Mouse (Mus musculus) CH12.LX (cell line): ENCODE measurements around the gene Znhit3. TPM values are rescaled to one million over a fixed set of nuclear protein-coding genes. Genes with fewer than 3 reads are reported as not detected.

Experiments
- DNase-seq: peaks from one replicate; pipeline ENCODE4 v3.0.0-alpha.2; 2013; ENCODE audit errors: extremely low read depth
- H3K27ac ChIP-seq: 2 replicates; pipeline ENCODE4 v1.5.1; 2012; ENCODE audit warnings: low read depth, mild to moderate bottlenecking, control low read depth, moderate library complexity; ENCODE audit not compliant: insufficient read depth
- H3K27me3 ChIP-seq: replicated peaks from 2 replicates; pipeline ENCODE3; 2012; ENCODE audit warnings: inconsistent platforms
- H3K36me3 ChIP-seq, 2 experiments: replicated peaks in 1 of 2; 2 replicates each; pipeline versions ENCODE3 to v1.6.1; 2012; ENCODE audit warnings: inconsistent platforms in 1 of 2, low read length in 1 of 2, mild to moderate bottlenecking in 1 of 2, mixed read lengths in 1 of 2, moderate library complexity in 1 of 2; ENCODE audit not compliant: control insufficient read depth in 1 of 2, insufficient read depth in 1 of 2
- H3K4me1 ChIP-seq, 2 experiments: 2 replicates each; pipeline ENCODE4 v1.6.1; 2012; ENCODE audit warnings: inconsistent platforms in 1 of 2, moderate library complexity in 1 of 2; ENCODE audit not compliant: insufficient read depth in 2 of 2, control insufficient read depth in 1 of 2
- H3K4me2 ChIP-seq: 2 replicates; pipeline ENCODE4 v1.6.1; 2012; ENCODE audit warnings: low read depth, mild to moderate bottlenecking, control low read depth; ENCODE audit not compliant: poor library complexity, insufficient read depth, severe bottlenecking
- H3K4me3 ChIP-seq, 3 experiments: fragments of 150-350 bp in 1 of 3; sonication (generic) in 1 of 3; replicated peaks in 1 of 3; 2 replicates each; pipeline versions ENCODE3 to v1.5.1; 2011 to 2012; ENCODE audit warnings: low read depth in 2 of 3, low read length in 2 of 3, mild to moderate bottlenecking in 2 of 3, moderate library complexity in 2 of 3, control low read depth in 1 of 3, improper control_type of control experiment in 1 of 3, inconsistent platforms in 1 of 3, mixed read lengths in 1 of 3; ENCODE audit not compliant: poor library complexity in 1 of 3
- H3K79me2 ChIP-seq: replicated peaks from 2 replicates; pipeline ENCODE4 v1.6.1; 2012; ENCODE audit warnings: mild to moderate bottlenecking, moderate library complexity; ENCODE audit not compliant: control insufficient read depth, poor library complexity, insufficient read depth, severe bottlenecking; ENCODE audit errors: extremely low read depth
- H3K9ac ChIP-seq: 2 replicates; pipeline ENCODE4 v1.6.1; 2012; ENCODE audit warnings: low read depth, mild to moderate bottlenecking, control low read depth, moderate library complexity; ENCODE audit not compliant: insufficient read depth
- H3K9me3 ChIP-seq: replicated peaks from 2 replicates; pipeline ENCODE3; 2012; ENCODE audit warnings: low read length, inconsistent platforms, mixed read lengths
- BHLHE40 ChIP-seq: IDR thresholded peaks from 2 replicates; pipeline ENCODE4 v1.6.1; 2011; ENCODE audit warnings: mild to moderate bottlenecking, low read depth, low read length, improper control_type of control experiment
- CHD1 ChIP-seq: IDR thresholded peaks from 2 replicates; pipeline ENCODE4 v1.6.1; 2012; ENCODE audit warnings: low read depth, low read length, improper control_type of control experiment, inconsistent platforms
- CHD2 ChIP-seq: IDR thresholded peaks from 2 replicates; pipeline ENCODE4 v1.6.1; 2011; ENCODE audit warnings: low read length, improper control_type of control experiment
- CTCF ChIP-seq, 2 experiments: IDR thresholded peaks in 1 of 2; conservative IDR thresholded peaks in 1 of 2; 2 replicates each; pipeline ENCODE4 v1.5.1; 2011 to 2012; ENCODE audit warnings: low read depth in 2 of 2, low read length in 2 of 2, improper control_type of control experiment in 1 of 2, inconsistent platforms in 1 of 2, mild to moderate bottlenecking in 1 of 2, moderate library complexity in 1 of 2
- EP300 ChIP-seq: IDR thresholded peaks from 2 replicates; pipeline ENCODE4 v1.6.1; 2011; ENCODE audit warnings: low read length, improper control_type of control experiment
- ETS1 ChIP-seq: conservative IDR thresholded peaks from 2 replicates; pipeline ENCODE4 v1.6.1; 2012; ENCODE audit warnings: low read depth, mild to moderate bottlenecking, inconsistent platforms, low read length, improper control_type of control experiment, moderate library complexity
- GABPA ChIP-seq: IDR thresholded peaks from 2 replicates; pipeline ENCODE4 v1.6.1; 2012; ENCODE audit warnings: low read depth, low read length, improper control_type of control experiment, inconsistent platforms; ENCODE audit not compliant: insufficient replicate concordance
- HCFC1 ChIP-seq: IDR thresholded peaks from 2 replicates; pipeline ENCODE4 v1.6.1; 2012; ENCODE audit warnings: low read depth, mild to moderate bottlenecking, inconsistent platforms, low read length, improper control_type of control experiment
- IRF4 ChIP-seq: IDR thresholded peaks from 2 replicates; pipeline ENCODE4 v1.6.1; 2014; ENCODE audit warnings: low read depth, mild to moderate bottlenecking, inconsistent platforms, low read length, improper control_type of control experiment
- JUN ChIP-seq: IDR thresholded peaks from 2 replicates; pipeline ENCODE4 v1.6.1; 2011; ENCODE audit warnings: low read depth, mild to moderate bottlenecking, low read length, improper control_type of control experiment, moderate library complexity; ENCODE audit not compliant: insufficient read depth
- MAFK ChIP-seq: IDR thresholded peaks from 2 replicates; pipeline ENCODE4 v1.6.1; 2011; ENCODE audit warnings: low read length, improper control_type of control experiment; ENCODE audit not compliant: insufficient replicate concordance
- MEF2A ChIP-seq: IDR thresholded peaks from 2 replicates; pipeline ENCODE4 v1.6.1; 2014; ENCODE audit warnings: low read depth, mild to moderate bottlenecking, inconsistent platforms, low read length, improper control_type of control experiment, borderline replicate concordance
- MXI1 ChIP-seq: IDR thresholded peaks from 2 replicates; pipeline ENCODE4 v1.6.1; 2011; ENCODE audit warnings: mild to moderate bottlenecking, low read depth, low read length, improper control_type of control experiment
- MYC ChIP-seq: IDR thresholded peaks from 2 replicates; pipeline ENCODE4 v1.6.1; 2011; ENCODE audit warnings: low read depth, mild to moderate bottlenecking, improper control_type of control experiment, low read length
- NELFE ChIP-seq: IDR thresholded peaks from 2 replicates; pipeline ENCODE4 v1.6.1; 2011; ENCODE audit warnings: low read depth, low read length, improper control_type of control experiment
- NRF1 ChIP-seq: IDR thresholded peaks from 2 replicates; pipeline ENCODE4 v1.6.1; 2014; ENCODE audit warnings: low read depth, mild to moderate bottlenecking, inconsistent platforms, low read length, improper control_type of control experiment, moderate library complexity
- PAX5 ChIP-seq: IDR thresholded peaks from 2 replicates; pipeline ENCODE4 v1.6.1; 2012; ENCODE audit warnings: low read length, inconsistent platforms, mixed read lengths
- POLR2AphosphoS2 ChIP-seq: IDR thresholded peaks from 2 replicates; pipeline ENCODE4 v1.6.1; 2011; ENCODE audit warnings: low read depth, low read length, improper control_type of control experiment
- RAD21 ChIP-seq: IDR thresholded peaks from 2 replicates; pipeline ENCODE4 v1.6.1; 2011; ENCODE audit warnings: low read depth, mild to moderate bottlenecking, low read length, improper control_type of control experiment, moderate library complexity
- RCOR1 ChIP-seq: conservative IDR thresholded peaks from 2 replicates; pipeline ENCODE4 v1.6.1; 2012; ENCODE audit warnings: low read depth, mild to moderate bottlenecking, inconsistent platforms, low read length, improper control_type of control experiment
- SIN3A ChIP-seq: IDR thresholded peaks from 2 replicates; pipeline ENCODE4 v1.6.1; 2012; ENCODE audit warnings: low read length, improper control_type of control experiment, inconsistent platforms
- SMC3 ChIP-seq: IDR thresholded peaks from 2 replicates; pipeline ENCODE4 v1.6.1; 2011; ENCODE audit warnings: low read depth, low read length, improper control_type of control experiment
- TBP ChIP-seq: conservative IDR thresholded peaks from 2 replicates; pipeline ENCODE4 v1.6.1; 2011; ENCODE audit warnings: low read depth, low read length, improper control_type of control experiment
- TCF12 ChIP-seq: IDR thresholded peaks from 2 replicates; pipeline ENCODE4 v1.6.1; 2014; ENCODE audit warnings: low read depth, mild to moderate bottlenecking, inconsistent platforms, low read length, improper control_type of control experiment
- UBTF ChIP-seq: IDR thresholded peaks from 2 replicates; pipeline ENCODE4 v1.6.1; 2012; ENCODE audit warnings: low read depth, mild to moderate bottlenecking, inconsistent platforms, low read length, improper control_type of control experiment, moderate library complexity
- USF1 ChIP-seq: IDR thresholded peaks from 2 replicates; pipeline ENCODE4 v1.6.1; 2014; ENCODE audit warnings: low read depth, mild to moderate bottlenecking, inconsistent platforms, low read length, improper control_type of control experiment
- USF2 ChIP-seq: conservative IDR thresholded peaks from 2 replicates; pipeline ENCODE4 v1.6.1; 2011; ENCODE audit warnings: low read depth, low read length, improper control_type of control experiment
- ZC3H11A ChIP-seq: IDR thresholded peaks from 2 replicates; pipeline ENCODE4 v1.6.1; 2012; ENCODE audit warnings: low read depth, mild to moderate bottlenecking, inconsistent platforms, low read length, improper control_type of control experiment
- ZMIZ1 ChIP-seq: IDR thresholded peaks from 2 replicates; pipeline ENCODE4 v1.6.1; 2012; ENCODE audit warnings: low read depth, mild to moderate bottlenecking, inconsistent platforms, low read length, improper control_type of control experiment
- ZNF384 ChIP-seq: IDR thresholded peaks from 2 replicates; pipeline ENCODE4 v1.6.1; 2012; ENCODE audit warnings: low read depth, low read length, improper control_type of control experiment, inconsistent platforms
- dilution Hi-C: fragments of 300-500 bp; cut with MboI; formaldehyde crosslinking; loops from 2 replicates; pipeline ENCODE4 v1.14.3; 2020; ENCODE audit warnings: low sequenced_read_pairs; ENCODE audit not compliant: extremely low pct_unique_long_range_greater_than_20kb, extremely low pct_ligation_motif_present
- in situ Hi-C: fragments of 300-500 bp; cut with MboI; formaldehyde crosslinking; loops from 3 replicates; pipeline ENCODE4 v1.14.3; 2019; ENCODE audit warnings: low sequenced_read_pairs, low pct_ligation_motif_present, low pct_unique_long_range_greater_than_20kb, mixed read lengths
- polyA plus RNA-seq: library from polyadenylated mRNA; unstranded; fragments of >175 nt; gene quantifications from 2 replicates; pipeline ENCODE4 v1.2.1, GENCODE M21; 2012; ENCODE audit warnings: low read depth; ENCODE audit not compliant: insufficient read length
- total RNA-seq, 2 experiments: library from RNA; depleted of rRNA; stranded (reverse); fragments of 300-350 nt in 1 of 2; fragments of >200 nt in 1 of 2; gene quantifications; 2 replicates each; pipeline ENCODE4 v1.2.3; 2012 to 2014

The Znhit3 gene
- total and polyA plus RNA-seq, 3 experiments, result 59.3 to 130 (median 62.9) TPM

DNA sequence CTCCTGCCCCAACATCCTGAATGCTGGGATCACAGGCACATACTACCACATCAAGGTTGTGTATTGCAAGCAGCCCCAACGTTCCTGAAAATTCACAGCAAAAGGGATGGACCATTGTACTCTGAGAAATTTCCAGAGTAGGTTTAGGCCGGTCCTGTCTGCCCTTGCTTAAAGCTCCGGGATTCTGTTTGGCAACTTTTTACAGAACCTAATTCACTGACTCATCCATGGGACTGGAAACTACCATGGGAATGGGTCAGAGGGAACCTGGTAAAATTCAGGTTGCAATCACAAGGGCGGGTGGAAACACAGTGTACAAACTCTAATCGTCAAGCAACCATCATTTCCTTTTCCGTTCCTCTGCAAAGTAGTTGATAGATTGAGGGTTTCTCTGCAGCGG, 3.8 kb upstream of the Znhit3 start:
- no peak for TF ChIP-seq MYC
- no peak for TF ChIP-seq MEF2A
- no peak for TF ChIP-seq ZMIZ1
- no peak for TF ChIP-seq MXI1
- TF ChIP-seq SIN3A, result no peak
- TF ChIP-seq ZNF384, result no peak
- TF ChIP-seq USF2, result no peak
- TF ChIP-seq POLR2AphosphoS2, result no peak
- TF ChIP-seq CHD1, result no peak
- no peak for TF ChIP-seq TCF12
- TF ChIP-seq UBTF, result no peak
- in situ Hi-C loops (loop anchor here (5.0 to 10.0 kb wide), 4 partner anchors 43 to 335 kb away; no protein-coding TSS in a partner anchor), dilution Hi-C loops (no loop called here)
- Histone ChIP-seq H3K36me3 (no peaks in the 10 kb centered on the region), H3K4me3 (no peak overlapping the region), H3K27me3 (peaks cover 48% of the 10 kb centered on the region), H3K27ac (no peak overlapping the region), H3K9me3 (no peaks in the 10 kb centered on the region), H3K79me2 (peaks cover 12% of the 10 kb centered on the region), H3K4me2 (no peak overlapping the region), H3K4me1 (peaks cover 8 to 23% of the 10 kb centered on the region in 2 experiments; a peak in 3 of 4 replicates), H3K9ac (no peak overlapping the region)
- no peak for DNase-seq

DNA sequence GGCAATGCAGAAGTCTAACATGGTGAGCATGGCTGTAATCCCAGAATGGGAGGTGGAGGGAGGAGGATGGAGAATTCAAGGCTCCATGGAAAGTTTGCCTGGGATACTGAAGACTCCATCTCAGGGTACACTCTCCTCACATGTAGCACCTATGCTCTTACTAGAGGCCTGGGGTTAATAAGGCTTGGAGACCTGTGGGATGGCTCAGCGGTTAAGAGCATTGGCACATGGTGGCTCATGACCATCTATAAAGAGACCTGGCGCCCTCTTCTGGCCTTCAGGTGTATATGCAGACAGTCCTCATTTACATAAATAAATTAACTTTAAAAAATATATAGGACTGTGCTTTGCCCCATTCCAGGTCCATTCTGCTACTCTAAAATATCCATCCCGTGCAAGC, 3.1 kb upstream of the Znhit3 start:
- peak overlapping the region; percentile 57 for H3K4me2 ChIP-seq
- peaks cover 19% of the 10 kb centered on the region for H3K79me2 ChIP-seq
- H3K9ac ChIP-seq, result no peak overlapping the region
- DNase-seq, result peak; percentile 76
- peaks cover 3 to 5% of the 10 kb centered on the region in 2 experiments for H3K36me3 ChIP-seq
- dilution Hi-C loops (no loop called here), in situ Hi-C loops (loop anchor here (5.0 to 10.0 kb wide), 4 partner anchors 42 to 336 kb away; no protein-coding TSS in a partner anchor)
- peaks cover 44% of the 10 kb centered on the region for H3K27me3 ChIP-seq
- no peak overlapping the region for H3K27ac ChIP-seq
- H3K9me3 ChIP-seq, result no peaks in the 10 kb centered on the region
- H3K4me3 ChIP-seq, result no peak overlapping the region
- peaks cover 8 to 29% of the 10 kb centered on the region in 2 experiments; a peak in 3 of 4 replicates for H3K4me1 ChIP-seq
- TF ChIP-seq PAX5, result no peak
- no peak for TF ChIP-seq NRF1
- no peak for TF ChIP-seq MAFK
- 0 out of 2 replicates have a peak, but pooled peaks have one; percentile 42 for TF ChIP-seq SIN3A
- TF ChIP-seq NELFE, result peak; percentile 44; the same call in 1 of the 2 replicates
- TF ChIP-seq IRF4, result peak; percentile 27; the same call in 1 of the 2 replicates
- TF ChIP-seq ZC3H11A, result no peak
- TF ChIP-seq GABPA, result no peak
- TF ChIP-seq RAD21, result peak; percentile 50
- TF ChIP-seq UBTF, result no peak
- peak; percentile 43 for TF ChIP-seq SMC3
- TF ChIP-seq RCOR1, result no peak
- TF ChIP-seq EP300, result peak; percentile 4; the same call in 1 of the 2 replicates
- no peak for TF ChIP-seq JUN
- 0 out of 2 replicates have a peak, but pooled peaks have one; percentile 28 for TF ChIP-seq MEF2A
- TF ChIP-seq MXI1, result peak; percentile 70; the same call in 1 of the 2 replicates
- peak; percentile 55 for TF ChIP-seq BHLHE40
- TF ChIP-seq HCFC1, result no peak
- TF ChIP-seq USF1, result peak; percentile 6; the same call in 1 of the 2 replicates
- TF ChIP-seq CHD2, result no peak
- peak; percentile 79 to 92 for TF ChIP-seq CTCF (conservative IDR thresholded peaks at IDR 0.05 in 1 of 2, IDR thresholded peaks at IDR 0.05 in 1 of 2; ENCODE audit: low read depth in 2 of 2, low read length in 2 of 2)
- TF ChIP-seq TBP, result peak; percentile 69; the same call in 1 of the 2 replicates
- TF ChIP-seq ETS1, result no peak
- no peak for TF ChIP-seq TCF12
- no peak for TF ChIP-seq ZMIZ1
- no peak for TF ChIP-seq ZNF384
- TF ChIP-seq MYC, result peak; percentile 99
- no peak for TF ChIP-seq POLR2AphosphoS2
